Mouse (Mus musculus) heart, adult 11 months (tissue): ENCODE measurements around the gene Rhox2b.
"Not testable (repeated sequence)": the region's sequence is repeated elsewhere in the genome, so short reads cannot be mapped to it uniquely, and the experiment has no call there.

Experiments used
- DNase-seq: peaks from one replicate; pipeline ENCODE4 v3.0.0; 2022

Gene Rhox2b

GRCm38 (mm10) chrX:37411767-37412166, at the start of gene Rhox2b:
Gene Rhox2b (plus strand): TSS chrX:37412067.
- not testable (repeated sequence) for DNase-seq

DNA sequence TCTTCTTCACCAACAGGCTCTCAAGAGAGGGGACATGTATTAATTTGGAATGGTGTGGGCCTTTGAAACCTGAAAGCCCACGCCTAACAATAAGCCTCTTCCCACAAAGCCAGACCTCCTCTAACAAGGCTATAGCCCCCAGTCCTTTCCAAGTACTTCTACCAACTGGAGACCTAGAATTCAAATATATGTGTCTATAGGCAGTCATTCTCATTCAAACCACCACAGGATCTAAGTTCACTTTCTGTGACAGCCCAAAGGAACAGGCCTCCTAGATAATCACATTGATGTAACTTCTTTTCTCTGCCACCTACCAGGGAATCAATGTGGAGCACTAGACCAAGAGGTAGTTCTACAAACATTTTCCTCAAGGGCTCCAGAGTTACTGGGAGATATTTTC, 32.1 kb upstream of the Rhox2b start, which contains the start of gene Rhox3a2:
TSS of gene Rhox3a2 (plus strand) at position 301 of the 400 bp plus-strand sequence.
- not testable (repeated sequence) for DNase-seq

DNA sequence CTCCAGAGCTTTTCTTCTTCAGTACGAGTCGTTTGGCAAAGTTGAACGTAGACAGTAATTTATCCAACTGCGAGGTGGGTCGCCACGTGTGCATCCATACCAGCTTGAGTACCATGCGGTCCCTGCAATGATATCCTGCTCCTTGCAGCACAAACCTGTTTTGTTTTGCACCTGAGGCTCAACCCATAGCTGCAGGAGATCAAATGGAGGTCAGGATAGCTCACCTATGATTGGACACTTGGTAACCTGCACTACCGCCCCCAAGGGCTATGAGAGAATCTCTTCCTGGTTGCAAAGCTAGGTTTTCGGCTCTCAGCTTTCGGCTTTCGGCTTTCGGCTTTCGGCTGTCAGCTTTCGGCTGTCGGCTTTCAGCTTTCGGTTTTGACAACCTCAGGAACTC, 21.3 kb upstream of the Rhox2b start, which contains the start of gene Rhox4a2:
TSS of gene Rhox4a2 (plus strand) at position 301 of the 400 bp plus-strand sequence.
- not testable (repeated sequence) for DNase-seq

GRCm38 (mm10) chrX:37432194-37432593, 20.3 kb downstream of the Rhox2b start, which contains the start of gene Rhox4b:
Gene Rhox4b (plus strand): TSS chrX:37432494.
- not testable (repeated sequence) for DNase-seq

DNA sequence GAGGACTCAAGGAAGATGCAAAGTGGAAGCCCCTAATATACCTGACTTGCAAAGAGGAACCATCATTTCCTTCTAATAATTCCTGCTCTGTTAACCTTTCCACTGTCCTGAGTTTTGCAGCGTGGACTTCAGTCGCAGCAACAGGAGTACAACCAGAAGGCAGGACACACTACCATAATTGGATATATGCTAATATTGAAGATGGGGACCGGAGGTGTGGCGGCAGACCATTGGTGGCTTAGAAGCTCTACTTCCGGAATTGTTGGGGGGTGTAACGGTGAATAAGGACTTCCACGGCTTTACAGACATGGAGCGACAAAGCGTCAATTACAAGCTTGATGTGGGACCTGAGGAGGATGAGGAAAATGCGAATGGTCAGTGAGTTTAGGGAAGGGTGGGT, 41.5 kb downstream of the Rhox2b start, which contains the start of gene Rhox2c:
TSS of gene Rhox2c (plus strand) at position 301 of the 400 bp plus-strand sequence.
- not testable (repeated sequence) for DNase-seq

DNA sequence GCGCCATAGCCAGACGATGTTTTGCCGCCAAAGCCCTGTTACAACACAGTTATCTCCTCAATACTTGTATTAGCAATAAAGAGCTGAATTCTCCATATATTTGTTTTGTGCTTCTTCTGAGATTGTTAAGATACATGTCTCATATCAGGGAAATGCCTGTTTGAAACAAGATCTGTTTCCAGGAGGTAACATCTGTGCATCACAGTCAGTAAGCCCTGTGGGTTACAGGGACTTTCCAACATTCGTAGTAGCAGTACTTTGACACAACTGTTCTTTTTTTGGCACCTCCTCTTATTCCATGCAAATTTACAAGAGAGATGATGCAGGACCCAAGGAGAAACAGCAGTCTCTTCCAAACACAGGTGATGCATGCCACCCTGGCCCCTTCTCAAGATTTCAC, 46.4 kb downstream of the Rhox2b start, which contains the start of gene Rhox3c:
TSS of gene Rhox3c (plus strand) at position 301 of the 400 bp plus-strand sequence.
- not testable (repeated sequence) for DNase-seq
